Mouse (Mus musculus): ENCODE results near the gene Ano10. TPM values are rescaled to one million over a fixed set of nuclear protein-coding genes. Genes with fewer than 3 reads are reported as not detected.
"Not testable (repeated sequence)": the region's sequence is repeated elsewhere in the genome, so short reads cannot be mapped to it uniquely, and the experiment has no call there.

Ano10 gene
- polyA plus RNA-seq, 1 experiment from 2014 or later: 56.9 TPM

DNA sequence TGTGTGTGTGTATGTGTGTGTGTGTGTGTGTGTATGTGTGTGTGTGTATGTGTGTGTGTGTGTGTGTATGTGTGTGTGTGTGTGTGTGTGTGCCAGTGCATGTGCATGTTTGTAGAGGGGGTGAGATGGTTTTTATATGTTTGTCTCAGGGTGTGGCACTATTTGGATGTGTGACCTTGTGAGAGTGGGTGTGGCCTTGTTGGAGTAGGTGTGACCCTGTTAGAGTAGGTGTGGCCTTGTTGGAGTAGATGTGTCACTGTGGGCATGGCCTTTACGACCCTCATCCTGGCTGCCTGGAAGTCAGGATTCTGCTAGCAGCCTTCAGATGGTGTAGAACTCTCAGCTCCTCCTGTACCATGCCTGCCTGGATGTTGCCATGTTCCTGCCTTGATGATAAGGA, 18.9 kb upstream of the Ano10 start:
- ATAC-seq (ENCODE audit: low FRiP score, low read depth); H3K4me1 ChIP-seq; H3K36me3 ChIP-seq; H3K27ac ChIP-seq; H3K4me2 ChIP-seq (replicated peaks); H3K4me3 ChIP-seq; H3K9ac ChIP-seq; H3K9me3 ChIP-seq; H3K27me3 ChIP-seq (replicated peaks): not testable (repeated sequence)
- WGBS: 72% methylated on average over 1 of the region's 1 CpGs

- 87% methylated on average over 7 of the region's 7 CpGs for WGBS
- no peak overlapping the region for H3K4me2 ChIP-seq (replicated peaks)
- no peaks in the 10 kb centered on the region for H3K27me3 ChIP-seq (replicated peaks)
- H3K9ac ChIP-seq: no peak overlapping the region
- H3K27ac ChIP-seq: no peak overlapping the region
- no peak overlapping the region for H3K4me3 ChIP-seq
- no peaks in the 10 kb centered on the region for H3K4me1 ChIP-seq
- no peaks in the 10 kb centered on the region for H3K36me3 ChIP-seq
- no peak for ATAC-seq (ENCODE audit: low FRiP score, low read depth)
- no peaks in the 10 kb centered on the region for H3K9me3 ChIP-seq
These were observed 18.2 kb upstream of the Ano10 start for GRCm38 (mm10) chr9:122312296-122312990.

DNA sequence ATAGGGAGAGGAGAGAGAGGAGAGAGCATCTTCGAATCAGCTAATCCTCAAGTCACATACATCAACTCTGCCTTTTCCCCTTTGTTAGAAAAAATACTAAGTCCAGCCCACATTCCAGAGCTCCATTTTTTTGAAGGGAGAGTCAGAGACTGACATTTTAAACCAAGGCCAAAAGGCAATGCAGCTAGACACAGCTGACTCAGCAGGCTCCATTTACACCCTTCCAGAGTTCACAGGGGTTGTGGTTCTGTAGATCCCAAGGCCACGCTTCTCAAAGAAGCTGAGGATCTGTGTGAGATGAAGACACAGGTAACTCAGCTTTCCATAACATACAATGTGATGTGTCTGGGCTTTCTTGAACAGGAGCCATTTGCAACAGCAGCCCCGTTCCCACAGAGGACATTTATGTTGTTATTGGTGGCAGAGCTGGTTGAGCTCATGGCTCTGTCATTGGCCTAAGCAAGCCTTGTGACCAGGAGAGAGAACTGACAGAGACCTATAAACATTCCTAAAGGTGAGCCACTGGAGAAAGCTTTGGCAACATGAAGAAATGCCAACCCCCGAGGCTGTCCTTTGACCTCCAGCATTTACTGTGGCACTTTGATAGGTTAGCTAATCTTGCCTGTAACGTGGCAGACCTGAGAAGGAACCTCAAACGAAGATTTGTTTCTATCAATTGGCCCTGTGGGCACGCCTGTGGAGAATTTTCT, 17.0 kb upstream of the Ano10 start:
- Histone ChIP-seq H3K4me3 (peak overlapping the region; percentile 32; the same call in 1 of the 2 replicates), H3K27me3 (replicated peaks) (no peaks in the 10 kb centered on the region), H3K9me3 (no peaks in the 10 kb centered on the region), H3K27ac (no peak overlapping the region), H3K9ac (0 out of 2 replicates have a peak overlapping the region, but pooled peaks have one; percentile 38), H3K4me1 (no peaks in the 10 kb centered on the region), H3K36me3 (no peaks in the 10 kb centered on the region), H3K4me2 (replicated peaks) (peak overlapping the region; percentile 53)
- 74% methylated on average over 7 of the region's 7 CpGs for WGBS
- ATAC-seq (ENCODE audit: low FRiP score, low read depth): peak; percentile 31; the same call in 1 of the 2 replicates

DNA sequence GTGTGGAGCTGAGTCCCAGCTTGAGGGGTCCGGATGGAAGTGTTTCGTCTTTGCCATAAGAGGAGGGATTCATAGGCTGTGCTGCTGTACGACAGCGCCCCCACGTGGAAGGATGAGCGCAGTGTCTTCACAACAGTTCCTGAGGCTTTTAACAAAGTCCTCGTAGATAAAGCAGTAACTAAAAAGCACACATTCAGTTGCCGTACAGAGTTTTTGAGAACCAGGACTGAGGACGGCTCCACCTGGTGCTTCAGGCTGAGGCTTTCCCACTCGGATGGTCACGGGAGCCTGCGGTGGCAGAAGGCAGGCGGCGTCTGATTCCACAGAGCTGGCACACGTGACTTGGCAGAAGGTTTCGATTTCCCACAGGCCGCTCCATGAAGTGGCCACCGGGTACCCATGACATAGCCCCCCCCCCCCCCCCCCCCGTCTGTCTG, 16.4 kb upstream of the Ano10 start:
- no peaks in the 10 kb centered on the region for H3K4me1 ChIP-seq
- peak overlapping the region; percentile 53 for H3K4me2 ChIP-seq (replicated peaks)
- H3K27me3 ChIP-seq (replicated peaks): no peaks in the 10 kb centered on the region
- peak overlapping the region; percentile 32 for H3K4me3 ChIP-seq
- peak; percentile 93 for ATAC-seq (ENCODE audit: low FRiP score, low read depth)
- no peak overlapping the region for H3K27ac ChIP-seq
- peak overlapping the region; percentile 38; the same call in 1 of the 2 replicates for H3K9ac ChIP-seq
- H3K9me3 ChIP-seq: no peaks in the 10 kb centered on the region
- 10% methylated on average over 19 of the region's 19 CpGs for whole genome bisulfite sequencing
- no peaks in the 10 kb centered on the region for H3K36me3 ChIP-seq

GRCm38 (mm10) chr9:122309013-122309980, 15.1 kb upstream of the Ano10 start:
- ATAC-seq (ENCODE audit: low FRiP score, low read depth): no peak
- 73% methylated on average over 14 of the region's 14 CpGs for WGBS

DNA sequence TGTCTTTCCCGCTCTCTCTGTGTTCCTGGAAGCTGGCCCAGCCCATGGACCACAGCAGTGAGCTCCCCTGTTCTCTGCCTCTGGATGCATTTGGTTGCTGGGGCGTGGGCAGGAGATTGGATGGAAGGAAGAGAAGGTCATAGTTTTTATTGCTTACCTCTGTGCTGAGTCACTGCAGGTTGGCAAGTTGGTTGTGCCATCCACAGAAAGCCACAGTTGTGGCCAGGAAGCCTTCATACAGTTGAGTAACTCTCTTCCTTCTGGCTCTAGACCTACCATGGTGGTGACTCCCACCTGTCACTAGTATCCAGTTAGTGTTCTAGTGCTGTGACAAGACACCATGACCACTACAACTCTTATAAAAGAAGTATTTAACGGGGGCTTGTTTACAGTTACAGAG, 11.1 kb upstream of the Ano10 start:
- no peaks in the 10 kb centered on the region for H3K4me1 ChIP-seq
- H3K27ac ChIP-seq: no peak overlapping the region
- H3K9ac ChIP-seq: no peak overlapping the region
- no peaks in the 10 kb centered on the region for H3K27me3 ChIP-seq (replicated peaks)
- H3K4me2 ChIP-seq (replicated peaks): no peak overlapping the region
- no peaks in the 10 kb centered on the region for H3K9me3 ChIP-seq
- ATAC-seq (ENCODE audit: low FRiP score, low read depth): no peak
- 83% methylated on average over 3 of the region's 3 CpGs for WGBS
- H3K36me3 ChIP-seq: no peaks in the 10 kb centered on the region
- H3K4me3 ChIP-seq: no peak overlapping the region

More at GRCm38 (mm10) chr9:122309013-122309980, 15.1 kb upstream of the Ano10 start:
- no peak overlapping the region for H3K27ac ChIP-seq
- H3K4me1 ChIP-seq: no peaks in the 10 kb centered on the region
- H3K36me3 ChIP-seq: no peaks in the 10 kb centered on the region
- no peak overlapping the region for H3K4me3 ChIP-seq
- H3K9ac ChIP-seq: no peak overlapping the region
- H3K27me3 ChIP-seq (replicated peaks): no peaks in the 10 kb centered on the region
- H3K4me2 ChIP-seq (replicated peaks): no peak overlapping the region
- H3K9me3 ChIP-seq: no peaks in the 10 kb centered on the region

GRCm38 (mm10) chr9:122296169-122296568, 1.9 kb upstream of the Ano10 start:
- Histone ChIP-seq H3K9ac (no peak overlapping the region), H3K4me1 (0 out of 2 replicates have a peak, but pooled peaks cover 5% of the 10 kb centered on the region), H3K27me3 (replicated peaks) (no peaks in the 10 kb centered on the region), H3K4me2 (replicated peaks) (no peak overlapping the region), H3K36me3 (no peaks in the 10 kb centered on the region), H3K4me3 (no peak overlapping the region), H3K27ac (no peak overlapping the region), H3K9me3 (no peaks in the 10 kb centered on the region)
- WGBS: 92% methylated on average over 5 of the region's 5 CpGs
- no peak for ATAC-seq (ENCODE audit: low FRiP score, low read depth)

DNA sequence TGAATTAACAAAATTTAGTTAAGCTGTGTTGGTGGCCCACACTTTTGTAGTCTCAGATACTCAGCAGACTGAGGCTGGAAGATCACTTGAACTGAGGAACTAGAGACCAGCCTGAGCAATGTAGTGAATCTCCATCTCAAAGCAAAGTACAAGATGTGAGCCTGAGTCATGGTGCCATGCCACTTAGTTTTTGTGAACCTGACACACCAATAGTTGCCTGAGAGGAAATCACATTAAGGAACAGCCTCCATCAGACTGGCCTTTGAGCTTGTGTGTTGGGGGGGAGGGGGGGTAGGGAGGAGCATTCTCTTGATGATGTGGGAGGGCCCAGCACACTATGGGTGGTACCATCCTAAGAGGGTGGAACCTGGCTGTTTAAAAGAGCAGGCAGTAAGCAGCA, 1.2 kb upstream of the Ano10 start:
- Histone ChIP-seq H3K4me3 (no peak overlapping the region), H3K4me2 (replicated peaks) (no peak overlapping the region), H3K27ac (no peak overlapping the region), H3K9me3 (no peaks in the 10 kb centered on the region), H3K9ac (no peak overlapping the region), H3K36me3 (no peaks in the 10 kb centered on the region), H3K4me1 (0 out of 2 replicates have a peak, but pooled peaks cover 5% of the 10 kb centered on the region), H3K27me3 (replicated peaks) (no peaks in the 10 kb centered on the region)
- ATAC-seq (ENCODE audit: low FRiP score, low read depth): no peak

DNA sequence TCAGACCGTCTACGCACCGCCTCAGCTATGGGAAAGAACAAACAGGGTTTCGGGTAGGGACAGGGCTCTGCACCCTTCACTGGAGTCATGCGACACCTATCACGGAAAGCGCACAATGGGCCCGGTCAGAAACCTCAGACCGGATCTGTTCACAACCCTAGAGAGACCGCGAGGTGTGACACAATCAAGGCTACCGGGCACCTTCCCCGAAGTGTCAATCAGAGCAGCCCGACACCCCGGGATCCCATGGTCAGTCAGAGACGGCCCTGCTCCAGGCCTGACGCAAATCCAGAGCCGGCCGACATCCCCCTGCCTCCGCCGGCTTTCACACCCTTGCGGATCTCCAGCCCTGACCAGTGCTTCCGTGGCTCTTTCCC, 370 bp downstream of the Ano10 start:
- WGBS: under 1% methylated on average over 23 of the region's 23 CpGs
- peak; percentile 78 for ATAC-seq (ENCODE audit: low FRiP score, low read depth)

GRCm38 (mm10) chr9:122290192-122290591, 4.0 kb downstream of the Ano10 start:
- Histone ChIP-seq H3K4me3 (no peak overlapping the region), H3K4me1 (peaks cover 15% of the 10 kb centered on the region), H3K27me3 (replicated peaks) (no peaks in the 10 kb centered on the region), H3K9ac (no peak overlapping the region), H3K27ac (no peak overlapping the region), H3K36me3 (no peaks in the 10 kb centered on the region), H3K9me3 (no peaks in the 10 kb centered on the region), H3K4me2 (replicated peaks) (no peak overlapping the region)
- WGBS: 94% methylated on average over 2 of the region's 2 CpGs
- ATAC-seq (ENCODE audit: low FRiP score, low read depth): no peak

More for the DNA sequence above, 370 bp downstream of the Ano10 start:
- Histone ChIP-seq H3K9me3 (no peaks in the 10 kb centered on the region), H3K4me2 (replicated peaks) (peak overlapping the region; percentile 69), H3K4me3 (peak overlapping the region; percentile 69), H3K4me1 (0 out of 2 replicates have a peak, but pooled peaks cover 5% of the 10 kb centered on the region), H3K9ac (peak overlapping the region; percentile 88), H3K27ac (peak overlapping the region; percentile 20; the same call in 1 of the 2 replicates), H3K27me3 (replicated peaks) (no peaks in the 10 kb centered on the region), H3K36me3 (no peaks in the 10 kb centered on the region)

DNA sequence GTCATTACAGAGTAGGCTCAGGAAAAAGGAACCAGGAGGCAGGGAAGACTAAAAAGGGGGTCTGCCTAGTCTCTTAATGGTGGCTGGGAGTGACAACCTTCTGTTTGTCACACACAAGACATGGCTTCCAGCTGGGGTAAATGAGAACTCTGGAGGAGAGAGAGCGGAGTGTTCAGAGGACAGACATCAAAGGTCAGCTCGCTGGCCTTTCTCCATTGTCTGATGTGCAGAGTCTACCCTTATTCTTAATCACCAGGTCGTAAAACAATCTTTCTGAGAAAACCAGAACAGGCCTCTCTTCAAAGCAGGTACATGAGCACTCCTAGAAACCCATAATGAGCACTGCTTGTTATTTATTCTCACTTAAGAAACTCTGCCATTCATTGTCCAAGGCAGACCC, 5.8 kb downstream of the Ano10 start:
- no peak overlapping the region for H3K27ac ChIP-seq
- no peaks in the 10 kb centered on the region for H3K9me3 ChIP-seq
- no peaks in the 10 kb centered on the region for H3K36me3 ChIP-seq
- H3K4me2 ChIP-seq (replicated peaks): no peak overlapping the region
- H3K27me3 ChIP-seq (replicated peaks): no peaks in the 10 kb centered on the region
- no peak for ATAC-seq (ENCODE audit: low FRiP score, low read depth)
- 9% methylated on average over 3 of the region's 3 CpGs for WGBS
- H3K4me1 ChIP-seq: peaks cover 17% of the 10 kb centered on the region
- no peak overlapping the region for H3K9ac ChIP-seq
- no peak overlapping the region for H3K4me3 ChIP-seq

- Histone ChIP-seq H3K9ac (no peak overlapping the region), H3K27ac (no peak overlapping the region), H3K4me1 (peaks cover 12% of the 10 kb centered on the region), H3K27me3 (replicated peaks) (no peaks in the 10 kb centered on the region), H3K36me3 (no peaks in the 10 kb centered on the region), H3K4me3 (no peak overlapping the region), H3K4me2 (replicated peaks) (no peak overlapping the region), H3K9me3 (no peaks in the 10 kb centered on the region)
- WGBS: 90% methylated on average over 3 of the region's 3 CpGs
- no peak for ATAC-seq (ENCODE audit: low FRiP score, low read depth)
These were observed 6.7 kb downstream of the Ano10 start for GRCm38 (mm10) chr9:122287526-122287925.

Measured in neural tube, embryonic 12.5 days (tissue).